Mouse (Mus musculus) spleen, adult 12 weeks (tissue): Measurements from ENCODE around the gene Xpo5.

Experiments
- DNase-seq: peaks from one replicate; pipeline ENCODE4 v3.0.0; 2022; ENCODE audit warnings: low spot score

The Xpo5 gene

DNA sequence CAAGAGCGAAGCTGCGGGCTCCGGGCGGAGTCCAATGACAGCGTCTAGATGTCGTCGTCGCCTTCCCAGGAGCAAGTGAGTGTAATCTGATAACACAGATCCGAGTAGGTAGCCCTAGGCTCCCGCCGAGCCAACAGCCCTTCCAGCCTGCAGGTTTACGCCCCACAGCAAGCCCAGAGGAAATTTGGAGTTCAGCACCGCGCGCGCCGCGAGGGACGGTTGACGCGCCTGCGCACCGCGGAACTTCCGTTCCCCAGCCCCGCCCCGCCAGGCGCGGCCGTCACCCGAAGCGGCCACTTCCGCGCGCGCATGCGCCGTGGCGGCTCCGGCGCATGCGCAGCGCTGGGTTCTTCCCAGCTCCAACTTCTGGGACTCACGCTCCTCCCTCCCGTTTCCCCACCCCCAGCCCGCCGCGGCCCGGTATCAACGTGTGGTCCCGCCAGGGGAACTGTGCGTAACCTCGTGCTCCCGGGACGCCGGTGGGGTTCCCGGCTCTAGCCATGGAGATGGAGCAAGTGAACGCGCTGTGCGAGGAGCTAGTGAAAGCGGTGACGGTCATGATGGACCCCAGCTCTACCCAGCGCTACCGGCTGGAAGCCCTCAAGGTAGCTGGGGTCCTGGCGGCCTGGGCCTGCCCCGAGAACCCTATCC is at the start of gene Xpo5, which contains the start of gene Polh:
Gene Xpo5, plus strand, starts transcription at position 362 of the 651 bp plus-strand sequence.
Gene Polh, minus strand, starts transcription at position 225 of the 651 bp plus-strand sequence.
- peak; percentile 93 for DNase-seq

DNA sequence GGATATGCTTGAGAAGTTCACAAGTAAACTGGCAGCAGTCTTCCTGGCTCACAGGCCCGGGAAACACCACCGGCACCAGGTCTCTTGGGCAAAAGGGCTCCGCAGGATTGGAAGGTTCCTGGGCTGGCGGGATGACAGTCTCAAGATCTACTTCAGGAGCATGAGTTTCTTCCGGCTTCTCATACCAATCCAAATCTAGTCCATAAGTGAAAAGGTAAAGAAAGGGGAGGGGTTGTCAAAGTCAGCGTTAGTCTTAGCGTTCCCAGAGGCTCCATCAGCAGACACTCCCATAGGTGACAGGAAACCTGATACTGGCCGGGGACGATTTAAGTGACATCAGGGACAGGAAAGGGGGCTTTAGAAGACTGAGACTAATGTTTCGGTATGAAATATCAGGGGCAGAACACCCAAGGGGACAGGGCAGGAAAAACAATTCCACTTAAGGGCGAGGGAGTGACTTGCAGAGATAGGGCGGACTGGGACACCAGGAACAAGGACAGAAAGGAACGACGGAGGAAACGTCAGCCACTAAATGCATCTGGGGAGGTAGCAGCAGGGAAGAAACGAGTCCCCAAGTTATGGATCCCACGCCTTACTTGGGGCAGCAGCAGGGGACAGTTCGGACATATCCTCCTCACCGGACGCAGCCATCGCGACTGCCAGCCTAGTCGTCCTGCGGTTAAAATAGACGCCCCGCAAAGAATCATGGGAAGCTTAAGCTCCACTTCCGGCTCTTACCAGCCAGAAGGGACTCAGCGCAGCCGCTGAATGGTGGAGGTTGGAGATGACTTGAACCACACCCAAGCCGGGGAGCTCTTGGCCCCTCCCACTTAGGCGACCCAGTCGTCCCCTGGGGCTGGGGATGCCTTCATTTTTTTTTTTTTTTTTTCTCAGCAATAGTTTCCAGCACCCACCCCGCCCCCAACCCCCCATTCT is 49.5 kb upstream of the Xpo5 start, which contains the start of gene Mad2l1bp:
Gene Mad2l1bp, minus strand, starts transcription at position 707 of the 936 bp plus-strand sequence.
- DNase-seq = peak; percentile 79

- no peak for DNase-seq
These were observed 48.2 kb upstream of the Xpo5 start for GRCm38 (mm10) chr17:46154336-46154735.

GRCm38 (mm10) chr17:46156680-46157079 is 45.9 kb upstream of the Xpo5 start:
- peak; percentile 44 for DNase-seq

DNA sequence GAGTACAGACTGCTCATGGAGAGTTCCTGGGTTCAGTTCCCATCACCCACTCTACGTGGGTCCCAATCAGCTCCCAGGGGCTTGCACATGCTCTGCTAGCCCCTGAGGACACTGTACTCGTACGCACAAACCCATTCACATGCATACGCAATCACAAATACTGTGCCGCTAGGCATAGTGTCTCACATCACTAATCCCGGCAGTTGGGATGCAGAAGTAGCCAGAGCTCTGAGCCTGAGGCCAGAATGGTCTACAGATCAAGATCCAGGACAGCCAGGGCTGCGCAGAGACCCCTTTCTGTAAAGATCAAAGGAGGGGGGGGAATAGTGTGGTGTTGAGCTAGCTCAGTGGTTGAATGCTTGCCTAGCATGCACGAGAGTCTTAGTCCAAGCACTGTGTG is 45.5 kb upstream of the Xpo5 start:
- no peak for DNase-seq

- peak; percentile 59 for DNase-seq
These were observed 43.3 kb upstream of the Xpo5 start for GRCm38 (mm10) chr17:46159236-46159635.

DNA sequence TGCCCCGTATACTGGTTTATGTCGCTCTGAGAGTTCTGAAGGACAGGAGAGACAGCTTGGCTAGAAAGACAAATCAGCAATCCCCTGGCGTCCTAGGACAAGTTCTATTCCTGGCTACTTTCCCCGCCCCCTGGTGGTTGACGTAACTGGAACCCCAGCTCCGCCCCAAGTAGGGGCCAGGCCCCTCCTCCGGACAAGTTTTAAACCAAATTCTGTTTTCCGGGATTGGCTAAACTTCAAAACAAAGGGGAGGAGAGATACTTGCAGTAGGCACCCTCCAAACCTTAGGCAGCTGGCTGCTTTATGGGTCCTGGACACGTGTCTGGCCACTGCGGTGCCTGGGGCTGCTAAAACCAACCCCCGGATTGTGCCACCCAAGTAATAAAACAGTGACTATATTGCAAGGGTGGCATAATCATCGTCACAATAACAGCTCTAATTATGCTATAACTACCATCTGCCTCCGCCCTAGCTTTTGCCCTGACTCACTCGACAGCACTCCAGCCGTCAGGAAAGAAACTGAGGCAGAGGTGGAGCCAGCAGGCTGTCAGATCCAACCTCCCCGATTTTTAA is 42.4 kb upstream of the Xpo5 start:
- peak; percentile 91 for DNase-seq

DNA sequence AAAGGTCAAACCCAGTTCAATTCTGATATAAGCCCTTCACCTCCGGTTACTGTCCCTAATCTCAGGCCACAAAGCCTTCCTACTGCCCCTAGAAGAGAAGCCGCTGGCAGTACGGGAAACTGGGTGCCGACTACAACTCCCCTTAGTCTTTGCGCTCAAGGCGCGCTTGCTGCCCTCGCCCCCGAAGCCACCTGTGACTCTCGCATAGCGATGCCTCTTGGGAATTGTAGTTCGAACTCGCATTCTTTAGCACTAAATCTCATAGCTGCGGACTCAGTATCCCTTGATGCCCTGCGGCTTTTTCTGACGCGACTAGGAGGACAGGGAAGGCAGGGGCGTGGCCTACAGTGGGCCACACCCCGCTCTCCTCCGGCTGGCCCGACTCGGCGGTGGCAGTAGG is 41.9 kb upstream of the Xpo5 start, which contains the start of gene Gtpbp2:
Gene Gtpbp2, plus strand, starts transcription at position 347 of the 400 bp plus-strand sequence.
- DNase-seq = peak; percentile 88

DNA sequence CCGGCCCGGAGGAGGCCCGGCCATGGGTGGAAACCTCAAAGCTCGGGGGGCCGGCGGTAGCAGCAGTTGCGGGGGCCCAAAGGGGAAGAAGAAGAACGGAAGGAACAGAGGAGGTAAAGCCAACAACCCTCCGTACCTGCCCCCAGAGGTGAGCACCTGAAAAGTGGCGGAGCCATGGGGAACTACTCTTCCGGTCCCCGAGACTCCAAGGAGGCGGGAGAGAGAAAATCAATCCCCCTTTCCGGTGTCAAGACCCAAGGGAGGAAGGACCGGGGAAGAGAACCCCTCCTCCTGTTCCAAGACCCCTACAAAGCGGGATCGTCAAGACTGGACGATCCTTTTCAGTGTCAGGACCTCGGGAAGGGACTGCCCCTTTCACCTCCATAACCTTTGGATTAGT is 41.4 kb upstream of the Xpo5 start:
- DNase-seq = no peak

GRCm38 (mm10) chr17:46161710-46162109 is 40.9 kb upstream of the Xpo5 start:
- DNase-seq = no peak

GRCm38 (mm10) chr17:46162551-46162950 is 40.0 kb upstream of the Xpo5 start:
- DNase-seq = no peak

DNA sequence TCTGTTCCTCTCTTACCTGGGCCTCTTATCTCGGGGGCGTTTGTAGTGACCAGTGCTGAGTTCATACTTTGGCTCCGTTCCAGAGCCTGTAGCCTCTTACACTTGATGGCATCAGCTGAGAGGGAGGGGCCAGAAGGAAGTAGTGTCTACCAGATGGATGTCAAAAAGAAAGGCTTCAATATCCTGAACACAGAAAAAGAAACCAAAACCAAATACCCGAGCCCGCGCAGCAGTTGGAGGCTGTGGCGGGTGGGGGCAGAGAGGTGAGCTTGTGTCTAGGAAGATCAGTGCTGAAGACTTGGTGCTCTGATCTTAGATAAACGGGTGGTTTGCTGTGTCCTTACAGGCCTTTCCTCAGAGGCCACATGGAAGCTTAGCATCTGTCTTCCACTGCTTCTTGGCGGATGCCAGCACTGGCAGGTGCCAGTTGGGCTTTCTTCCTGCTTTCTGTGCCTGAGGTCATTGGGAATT is 39.6 kb upstream of the Xpo5 start:
- DNase-seq = peak; percentile 52

- DNase-seq = no peak
These were observed 38.3 kb upstream of the Xpo5 start for GRCm38 (mm10) chr17:46164301-46164700.

DNA sequence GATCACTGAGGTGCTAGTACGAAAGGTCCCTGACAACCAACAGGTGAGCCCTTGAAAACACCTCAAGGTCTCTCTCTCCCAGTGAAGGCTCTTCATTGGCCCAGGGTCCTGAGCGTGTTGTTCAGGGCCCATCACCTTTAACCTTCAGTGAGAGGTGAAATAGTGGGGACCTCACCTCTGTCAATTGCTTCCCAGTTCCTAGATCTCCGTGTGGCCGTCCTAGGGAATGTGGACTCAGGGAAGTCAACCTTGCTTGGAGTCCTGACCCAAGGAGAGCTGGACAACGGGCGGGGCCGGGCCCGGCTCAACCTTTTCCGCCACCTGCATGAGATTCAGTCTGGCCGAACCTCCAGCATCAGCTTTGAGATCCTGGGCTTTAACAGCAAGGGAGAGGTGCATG is 37.8 kb upstream of the Xpo5 start:
- DNase-seq = no peak

DNA sequence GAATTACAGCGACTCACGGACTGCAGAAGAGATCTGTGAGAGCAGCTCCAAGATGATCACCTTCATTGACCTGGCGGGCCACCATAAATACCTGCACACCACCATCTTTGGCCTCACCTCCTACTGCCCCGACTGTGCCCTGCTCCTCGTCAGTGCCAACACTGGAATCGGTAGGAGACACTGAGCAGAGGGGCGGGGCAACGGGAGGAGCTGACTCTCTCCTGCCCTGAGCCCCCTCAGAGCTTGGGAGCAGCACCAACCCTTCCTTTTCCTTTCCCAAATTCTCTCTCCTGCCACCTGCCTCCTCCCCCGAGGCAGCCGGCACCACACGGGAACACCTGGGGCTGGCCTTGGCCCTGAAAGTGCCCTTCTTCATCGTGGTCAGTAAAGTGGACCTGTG is 37.1 kb upstream of the Xpo5 start:
- no peak for DNase-seq

DNA sequence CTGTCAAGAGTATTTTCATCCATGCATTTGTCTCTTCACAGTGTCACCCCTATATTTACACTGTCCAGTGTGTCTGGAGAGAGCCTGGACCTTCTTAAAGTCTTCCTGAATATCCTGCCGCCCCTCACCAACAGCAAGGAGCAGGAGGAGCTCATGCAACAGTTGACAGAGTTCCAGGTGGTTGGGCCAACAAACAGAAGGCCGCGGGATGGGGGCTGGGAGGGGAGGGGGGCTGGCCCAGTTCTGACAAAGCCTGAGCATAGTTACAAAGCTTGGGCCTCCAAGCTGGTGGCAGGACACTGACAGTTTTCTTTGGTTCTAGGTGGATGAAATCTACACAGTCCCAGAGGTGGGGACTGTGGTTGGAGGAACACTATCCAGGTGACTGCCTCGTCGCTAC is 36.3 kb upstream of the Xpo5 start:
- no peak for DNase-seq

- no peak for DNase-seq
These were observed 35.6 kb upstream of the Xpo5 start for GRCm38 (mm10) chr17:46167014-46167413.

DNA sequence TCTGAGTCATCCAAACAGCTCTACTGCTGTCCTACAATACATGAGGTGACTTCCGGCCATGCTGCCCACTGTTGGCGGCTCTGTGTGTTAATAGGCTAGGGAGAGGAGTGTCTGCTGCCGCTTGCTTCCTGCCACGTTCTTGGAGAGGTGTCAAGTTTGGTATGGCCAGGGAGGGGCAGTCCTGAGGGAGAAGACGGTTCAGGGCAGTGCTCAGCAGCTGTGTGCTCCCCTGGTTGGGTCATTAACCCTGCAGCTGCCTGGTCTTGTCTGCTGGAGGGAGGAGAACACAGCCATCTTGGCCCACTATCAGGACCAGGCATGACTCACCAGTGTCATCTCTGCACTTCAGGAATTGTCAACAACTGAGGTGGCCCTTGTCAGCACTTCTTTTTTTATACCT is 34.3 kb upstream of the Xpo5 start:
- DNase-seq = no peak

- DNase-seq = no peak
These were observed 33.8 kb upstream of the Xpo5 start for GRCm38 (mm10) chr17:46168768-46169167.

DNA sequence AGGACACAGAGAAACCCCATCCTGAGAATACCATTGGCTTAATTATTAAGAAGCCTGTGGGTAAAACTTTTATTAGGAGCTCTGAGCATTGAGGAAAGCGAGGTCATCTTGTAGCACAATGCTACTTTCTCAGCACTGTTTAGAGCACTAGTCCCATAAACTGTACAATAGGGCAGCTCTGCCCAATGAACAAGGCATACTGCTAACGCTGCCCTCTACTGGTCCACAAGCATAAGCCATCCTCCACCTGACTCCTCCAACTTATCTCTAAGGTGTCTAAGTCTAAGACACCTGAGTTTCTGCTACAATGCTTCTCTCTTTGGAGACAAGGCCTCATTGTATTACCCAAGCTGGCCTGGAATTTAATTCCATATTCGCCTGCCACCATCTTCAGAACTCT is 32.0 kb upstream of the Xpo5 start:
- no peak for DNase-seq

GRCm38 (mm10) chr17:46182273-46182672 is 20.3 kb upstream of the Xpo5 start:
- no peak for DNase-seq

DNA sequence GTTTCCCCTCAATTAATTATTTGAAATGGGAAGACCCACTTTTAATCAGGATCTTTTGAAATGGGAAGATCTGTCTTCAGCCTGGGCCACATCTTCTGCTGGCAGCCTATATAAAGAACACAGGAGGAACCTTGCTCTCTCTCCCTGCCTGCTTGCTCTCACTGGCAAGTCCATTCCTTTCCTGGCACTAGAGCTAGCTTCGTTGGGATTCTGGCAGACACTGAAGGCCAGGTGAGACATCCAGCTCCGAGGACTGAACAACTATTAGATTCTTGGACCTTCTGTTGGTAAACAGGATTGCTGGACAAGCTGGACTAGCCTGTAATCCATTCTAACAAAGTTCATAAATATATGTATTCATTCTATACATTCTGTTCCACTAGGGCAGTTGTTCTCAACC is 13.8 kb upstream of the Xpo5 start:
- DNase-seq = no peak

- DNase-seq = no peak
These were observed 1.4 kb upstream of the Xpo5 start for GRCm38 (mm10) chr17:46201151-46201550.
